Mouse (Mus musculus): Measurements from ENCODE around the gene Gm20388. TPM values are rescaled to one million over a fixed set of nuclear protein-coding genes. Genes with fewer than 3 reads are reported as not detected.

Gm20388 gene
- polyA plus RNA-seq, 1 experiment from 2014 or later, result 12.4 TPM

- ATAC-seq, result no peak
- no peak overlapping the region for H3K4me3 ChIP-seq (ENCODE audit: low read length)
- H3K27me3 ChIP-seq (replicated peaks; ENCODE audit: control insufficient read depth, insufficient read depth, low read length), result no peaks in the 10 kb centered on the region
- peaks cover 4% of the 10 kb centered on the region; the same call in 1 of the 2 replicates for H3K36me3 ChIP-seq (ENCODE audit: control insufficient read depth, insufficient read depth, low read length)
- H3K27ac ChIP-seq (ENCODE audit: low read depth, low read length), result no peak overlapping the region
- peaks cover 21% of the 10 kb centered on the region for H3K4me1 ChIP-seq (ENCODE audit: control insufficient read depth, insufficient read depth, low read depth, low read length)
- no peak overlapping the region for H3K4me2 ChIP-seq (ENCODE audit: low read length)
- H3K9ac ChIP-seq (ENCODE audit: low read depth, low read length), result no peak overlapping the region
- H3K9me3 ChIP-seq (ENCODE audit: control insufficient read depth, low read length), result no peaks in the 10 kb centered on the region
- WGBS, result 74% methylated on average over 3 of the region's 3 CpGs
Observed at GRCm38 (mm10) chr8:121953821-121954545, 2043.3 kb downstream of the Gm20388 start.

GRCm38 (mm10) chr8:121954981-121955555 is 2044.4 kb downstream of the Gm20388 start:
- H3K4me1 ChIP-seq (ENCODE audit: control insufficient read depth, insufficient read depth, low read depth, low read length), result peaks cover 17% of the 10 kb centered on the region
- no peak for ATAC-seq
- H3K4me3 ChIP-seq (ENCODE audit: low read length), result no peak overlapping the region
- H3K27ac ChIP-seq (ENCODE audit: low read depth, low read length), result no peak overlapping the region
- peaks cover 4% of the 10 kb centered on the region; the same call in 1 of the 2 replicates for H3K36me3 ChIP-seq (ENCODE audit: control insufficient read depth, insufficient read depth, low read length)
- H3K4me2 ChIP-seq (ENCODE audit: low read length), result no peak overlapping the region
- H3K9ac ChIP-seq (ENCODE audit: low read depth, low read length), result no peak overlapping the region
- no peaks in the 10 kb centered on the region for H3K27me3 ChIP-seq (replicated peaks; ENCODE audit: control insufficient read depth, insufficient read depth, low read length)
- 84% methylated on average over 10 of the region's 10 CpGs for WGBS
- H3K9me3 ChIP-seq (ENCODE audit: control insufficient read depth, low read length), result no peaks in the 10 kb centered on the region

GRCm38 (mm10) chr8:121955825-121956500 is 2045.3 kb downstream of the Gm20388 start:
- no peaks in the 10 kb centered on the region for H3K9me3 ChIP-seq (ENCODE audit: control insufficient read depth, low read length)
- peaks cover 4% of the 10 kb centered on the region; the same call in 1 of the 2 replicates for H3K36me3 ChIP-seq (ENCODE audit: control insufficient read depth, insufficient read depth, low read length)
- no peak overlapping the region for H3K9ac ChIP-seq (ENCODE audit: low read depth, low read length)
- no peak for ATAC-seq
- H3K4me3 ChIP-seq (ENCODE audit: low read length), result no peak overlapping the region
- 63% methylated on average over 1 of the region's 1 CpGs for WGBS
- H3K27me3 ChIP-seq (replicated peaks; ENCODE audit: control insufficient read depth, insufficient read depth, low read length), result no peaks in the 10 kb centered on the region
- no peak overlapping the region for H3K27ac ChIP-seq (ENCODE audit: low read depth, low read length)
- no peak overlapping the region for H3K4me2 ChIP-seq (ENCODE audit: low read length)
- peaks cover 17% of the 10 kb centered on the region for H3K4me1 ChIP-seq (ENCODE audit: control insufficient read depth, insufficient read depth, low read depth, low read length)

- no peaks in the 10 kb centered on the region for H3K9me3 ChIP-seq (ENCODE audit: control insufficient read depth, low read length)
- peaks cover 4% of the 10 kb centered on the region; the same call in 1 of the 2 replicates for H3K36me3 ChIP-seq (ENCODE audit: control insufficient read depth, insufficient read depth, low read length)
- ATAC-seq, result no peak
- 79% methylated on average over 1 of the region's 1 CpGs for WGBS
- H3K4me1 ChIP-seq (ENCODE audit: control insufficient read depth, insufficient read depth, low read depth, low read length), result no peaks in the 10 kb centered on the region; the same call in 1 of the 2 replicates
- H3K4me2 ChIP-seq (ENCODE audit: low read length), result no peak overlapping the region
- no peak overlapping the region for H3K9ac ChIP-seq (ENCODE audit: low read depth, low read length)
- no peak overlapping the region for H3K27ac ChIP-seq (ENCODE audit: low read depth, low read length)
- H3K4me3 ChIP-seq (ENCODE audit: low read length), result no peak overlapping the region
- no peaks in the 10 kb centered on the region for H3K27me3 ChIP-seq (replicated peaks; ENCODE audit: control insufficient read depth, insufficient read depth, low read length)
Observed at GRCm38 (mm10) chr8:121958395-121958794, 2047.8 kb downstream of the Gm20388 start.

GRCm38 (mm10) chr8:121962892-121963291 is 2052.3 kb downstream of the Gm20388 start:
- H3K27ac ChIP-seq (ENCODE audit: low read depth, low read length), result no peak overlapping the region
- WGBS, result 79% methylated on average over 3 of the region's 3 CpGs

GRCm38 (mm10) chr8:121964716-121965512 is 2054.3 kb downstream of the Gm20388 start:
- Histone ChIP-seq H3K9me3 (ENCODE audit: control insufficient read depth, low read length) (no peaks in the 10 kb centered on the region), H3K4me2 (ENCODE audit: low read length) (no peak overlapping the region), H3K4me3 (ENCODE audit: low read length) (no peak overlapping the region), H3K9ac (ENCODE audit: low read depth, low read length) (no peak overlapping the region), H3K36me3 (ENCODE audit: control insufficient read depth, insufficient read depth, low read length) (no peaks in the 10 kb centered on the region), H3K27ac (ENCODE audit: low read depth, low read length) (no peak overlapping the region), H3K27me3 (replicated peaks; ENCODE audit: control insufficient read depth, insufficient read depth, low read length) (no peaks in the 10 kb centered on the region), H3K4me1 (ENCODE audit: control insufficient read depth, insufficient read depth, low read depth, low read length) (peaks cover 29% of the 10 kb centered on the region)
- WGBS, result 64% methylated on average over 8 of the region's 8 CpGs
- ATAC-seq, result no peak

More at GRCm38 (mm10) chr8:121962892-121963291, 2052.3 kb downstream of the Gm20388 start:
- no peaks in the 10 kb centered on the region for H3K9me3 ChIP-seq (ENCODE audit: control insufficient read depth, low read length)
- no peaks in the 10 kb centered on the region for H3K36me3 ChIP-seq (ENCODE audit: control insufficient read depth, insufficient read depth, low read length)
- ATAC-seq, result no peak
- H3K9ac ChIP-seq (ENCODE audit: low read depth, low read length), result no peak overlapping the region
- H3K4me2 ChIP-seq (ENCODE audit: low read length), result no peak overlapping the region
- H3K4me1 ChIP-seq (ENCODE audit: control insufficient read depth, insufficient read depth, low read depth, low read length), result peaks cover 21% of the 10 kb centered on the region
- H3K27me3 ChIP-seq (replicated peaks; ENCODE audit: control insufficient read depth, insufficient read depth, low read length), result no peaks in the 10 kb centered on the region
- no peak overlapping the region for H3K4me3 ChIP-seq (ENCODE audit: low read length)

- 62% methylated on average over 5 of the region's 5 CpGs for WGBS
- no peak overlapping the region for H3K4me2 ChIP-seq (ENCODE audit: low read length)
- H3K4me3 ChIP-seq (ENCODE audit: low read length), result no peak overlapping the region
- H3K36me3 ChIP-seq (ENCODE audit: control insufficient read depth, insufficient read depth, low read length), result no peaks in the 10 kb centered on the region
- ATAC-seq, result no peak
- peaks cover 33% of the 10 kb centered on the region for H3K4me1 ChIP-seq (ENCODE audit: control insufficient read depth, insufficient read depth, low read depth, low read length)
- H3K9me3 ChIP-seq (ENCODE audit: control insufficient read depth, low read length), result no peaks in the 10 kb centered on the region
- no peak overlapping the region for H3K9ac ChIP-seq (ENCODE audit: low read depth, low read length)
- no peaks in the 10 kb centered on the region for H3K27me3 ChIP-seq (replicated peaks; ENCODE audit: control insufficient read depth, insufficient read depth, low read length)
- H3K27ac ChIP-seq (ENCODE audit: low read depth, low read length), result no peak overlapping the region; the same call in 1 of the 2 replicates
Observed at GRCm38 (mm10) chr8:121966110-121966509, 2055.5 kb downstream of the Gm20388 start.

- Histone ChIP-seq H3K27me3 (replicated peaks; ENCODE audit: control insufficient read depth, insufficient read depth, low read length) (no peaks in the 10 kb centered on the region), H3K27ac (ENCODE audit: low read depth, low read length) (peak overlapping the region; percentile 51), H3K4me1 (ENCODE audit: control insufficient read depth, insufficient read depth, low read depth, low read length) (peaks cover 40% of the 10 kb centered on the region), H3K9me3 (ENCODE audit: control insufficient read depth, low read length) (no peaks in the 10 kb centered on the region), H3K4me2 (ENCODE audit: low read length) (no peak overlapping the region), H3K36me3 (ENCODE audit: control insufficient read depth, insufficient read depth, low read length) (no peaks in the 10 kb centered on the region), H3K9ac (ENCODE audit: low read depth, low read length) (no peak overlapping the region; the same call in 1 of the 2 replicates), H3K4me3 (ENCODE audit: low read length) (no peak overlapping the region)
- peak; percentile 57 for ATAC-seq
- 39% methylated on average over 7 of the region's 7 CpGs for whole genome bisulfite sequencing
Observed at GRCm38 (mm10) chr8:121966714-121967448, 2056.2 kb downstream of the Gm20388 start.
